Mouse (Mus musculus) kidney, adult 2 months (tissue): Measurements from ENCODE around the gene Bcl2l15.

Experiments
- CTCF ChIP-seq: fragments of 200-500 bp; conservative IDR thresholded peaks from 2 replicates; pipeline ENCODE4 v1.5.1; 2011; ENCODE audit warnings: low read depth, mild to moderate bottlenecking, control low read depth, low read length, moderate library complexity, mixed read lengths; ENCODE audit not compliant: insufficient read depth, insufficient read length
- POLR2A ChIP-seq: fragments of 200-500 bp; IDR thresholded peaks from one replicate; pipeline ENCODE4 v1.6.1; 2011; ENCODE audit warnings: low read depth, low read length, control low read depth

DNA sequence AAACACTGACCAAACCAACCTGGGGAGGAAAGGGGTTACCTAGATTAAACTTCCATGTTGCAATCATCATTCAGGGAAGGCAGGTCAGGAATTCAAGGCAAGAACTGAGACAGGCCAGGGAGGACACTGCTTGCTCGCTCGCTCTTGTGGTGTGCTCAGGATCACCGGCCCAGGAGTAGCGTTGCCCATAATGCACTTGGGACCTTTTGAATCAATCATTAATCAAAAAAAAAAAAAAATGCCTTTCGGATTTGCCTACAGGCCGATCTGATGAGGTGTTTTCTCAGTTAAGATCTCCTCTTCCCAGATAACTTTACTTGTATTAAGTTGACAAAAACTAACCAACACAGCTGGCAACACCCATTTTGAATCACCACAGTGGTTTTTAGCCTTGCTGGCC lies 31.8 kb downstream of the Bcl2l15 start:
- no peak for TF ChIP-seq POLR2A
- no peak for TF ChIP-seq CTCF
